Mouse (Mus musculus): ENCODE measurements at regions not wholly inside any gene's neighbourhood (a gene's known extent, or its start where the extent isn't known, plus 50 kb on each side); places are given as distances from the start of the nearest gene placed in this dataset.

- Histone ChIP-seq H3K4me1 (no peaks in the 10 kb centered on the region), H3K9me3 (no peaks in the 10 kb centered on the region), H3K4me3 (replicated peaks) (no peak overlapping the region), H3K9ac (no peak overlapping the region), H3K27me3 (replicated peaks) (no peaks in the 10 kb centered on the region), H3K4me2 (no peak overlapping the region), H3K36me3 (no peaks in the 10 kb centered on the region), H3K27ac (no peak overlapping the region)
- no peak for ATAC-seq (ENCODE audit: insufficient read depth, low FRiP score, low read depth)
- whole genome bisulfite sequencing: 69% methylated on average over 3 of the region's 3 CpGs
These were observed 50.1 kb upstream of the Cpm start for GRCm38 (mm10) chr10:117579210-117579609.

GRCm38 (mm10) chr10:117578696-117579146 is 50.6 kb upstream of the Cpm start:
- no peak overlapping the region for H3K9ac ChIP-seq
- no peaks in the 10 kb centered on the region for H3K4me1 ChIP-seq
- no peaks in the 10 kb centered on the region for H3K9me3 ChIP-seq
- no peaks in the 10 kb centered on the region for H3K27me3 ChIP-seq (replicated peaks)
- no peak overlapping the region for H3K27ac ChIP-seq
- H3K36me3 ChIP-seq: no peaks in the 10 kb centered on the region
- H3K4me3 ChIP-seq (replicated peaks): no peak overlapping the region
- no peak overlapping the region for H3K4me2 ChIP-seq
- WGBS: 88% methylated on average over 4 of the region's 4 CpGs
- no peak for ATAC-seq (ENCODE audit: insufficient read depth, low FRiP score, low read depth)

GRCm38 (mm10) chr10:117577970-117578695 is 51.2 kb upstream of the Cpm start:
- no peaks in the 10 kb centered on the region for H3K9me3 ChIP-seq
- 0 out of 2 replicates have a peak, but pooled peaks have one; percentile 10 for ATAC-seq (ENCODE audit: insufficient read depth, low FRiP score, low read depth)
- H3K36me3 ChIP-seq: no peaks in the 10 kb centered on the region
- H3K9ac ChIP-seq: no peak overlapping the region
- no peaks in the 10 kb centered on the region for H3K4me1 ChIP-seq
- WGBS: 89% methylated on average over 4 of the region's 4 CpGs
- H3K27ac ChIP-seq: no peak overlapping the region
- no peaks in the 10 kb centered on the region for H3K27me3 ChIP-seq (replicated peaks)
- H3K4me3 ChIP-seq (replicated peaks): no peak overlapping the region
- no peak overlapping the region for H3K4me2 ChIP-seq

GRCm38 (mm10) chr10:117576881-117577730 is 52.2 kb upstream of the Cpm start:
- Histone ChIP-seq H3K4me1 (peaks cover 2% of the 10 kb centered on the region; the same call in 1 of the 2 replicates), H3K4me3 (replicated peaks) (no peak overlapping the region), H3K27ac (no peak overlapping the region), H3K27me3 (replicated peaks) (no peaks in the 10 kb centered on the region), H3K9ac (no peak overlapping the region), H3K4me2 (no peak overlapping the region), H3K9me3 (no peaks in the 10 kb centered on the region), H3K36me3 (no peaks in the 10 kb centered on the region)
- WGBS: 89% methylated on average over 8 of the region's 8 CpGs
- ATAC-seq (ENCODE audit: insufficient read depth, low FRiP score, low read depth): no peak

- ATAC-seq (ENCODE audit: insufficient read depth, low FRiP score, low read depth): no peak
- H3K27ac ChIP-seq: peak overlapping the region; percentile 40; the same call in 1 of the 2 replicates
These were observed 53.0 kb upstream of the Cpm start for GRCm38 (mm10) chr10:117576154-117576859.

GRCm38 (mm10) chr10:117575404-117576153 is 53.7 kb upstream of the Cpm start:
- H3K27me3 ChIP-seq (replicated peaks): no peaks in the 10 kb centered on the region
- H3K4me1 ChIP-seq: peaks cover 10% of the 10 kb centered on the region; the same call in 1 of the 2 replicates
- 54% methylated on average over 14 of the region's 14 CpGs for WGBS
- H3K9me3 ChIP-seq: no peaks in the 10 kb centered on the region
- peak overlapping the region; percentile 40; the same call in 1 of the 2 replicates for H3K27ac ChIP-seq
- peak; percentile 56; the same call in 1 of the 2 replicates for ATAC-seq (ENCODE audit: insufficient read depth, low FRiP score, low read depth)
- H3K4me3 ChIP-seq (replicated peaks): no peak overlapping the region
- peak overlapping the region; percentile 16; the same call in 1 of the 2 replicates for H3K4me2 ChIP-seq
- no peaks in the 10 kb centered on the region for H3K36me3 ChIP-seq
- H3K9ac ChIP-seq: no peak overlapping the region

More at GRCm38 (mm10) chr10:117576154-117576859, 53.0 kb upstream of the Cpm start:
- Histone ChIP-seq H3K27me3 (replicated peaks) (no peaks in the 10 kb centered on the region), H3K9me3 (no peaks in the 10 kb centered on the region), H3K4me3 (replicated peaks) (no peak overlapping the region), H3K4me1 (peaks cover 6% of the 10 kb centered on the region; the same call in 1 of the 2 replicates), H3K9ac (no peak overlapping the region), H3K36me3 (no peaks in the 10 kb centered on the region), H3K4me2 (peak overlapping the region; percentile 16; the same call in 1 of the 2 replicates)
- 77% methylated on average over 10 of the region's 10 CpGs for WGBS

GRCm38 (mm10) chr10:117574915-117575314 is 54.4 kb upstream of the Cpm start:
- no peak overlapping the region for H3K27ac ChIP-seq
- no peaks in the 10 kb centered on the region for H3K36me3 ChIP-seq
- no peak overlapping the region for H3K4me3 ChIP-seq (replicated peaks)
- peaks cover 10% of the 10 kb centered on the region; the same call in 1 of the 2 replicates for H3K4me1 ChIP-seq
- H3K9me3 ChIP-seq: no peaks in the 10 kb centered on the region
- no peak for ATAC-seq (ENCODE audit: insufficient read depth, low FRiP score, low read depth)
- no peak overlapping the region for H3K9ac ChIP-seq
- WGBS: 79% methylated on average over 3 of the region's 3 CpGs
- H3K4me2 ChIP-seq: no peak overlapping the region
- no peaks in the 10 kb centered on the region for H3K27me3 ChIP-seq (replicated peaks)

- H3K9me3 ChIP-seq: no peaks in the 10 kb centered on the region
- H3K9ac ChIP-seq: no peak overlapping the region
- no peaks in the 10 kb centered on the region for H3K36me3 ChIP-seq
- no peak overlapping the region for H3K4me2 ChIP-seq
- H3K4me3 ChIP-seq (replicated peaks): no peak overlapping the region
- H3K4me1 ChIP-seq: peaks cover 10% of the 10 kb centered on the region; the same call in 1 of the 2 replicates
- H3K27ac ChIP-seq: no peak overlapping the region
- no peaks in the 10 kb centered on the region for H3K27me3 ChIP-seq (replicated peaks)
- WGBS: 86% methylated on average over 6 of the region's 6 CpGs
- ATAC-seq (ENCODE audit: insufficient read depth, low FRiP score, low read depth): no peak
These were observed 55.1 kb upstream of the Cpm start for GRCm38 (mm10) chr10:117574056-117574727.

GRCm38 (mm10) chr10:117573596-117573850 is 55.8 kb upstream of the Cpm start:
- Histone ChIP-seq H3K4me2 (no peak overlapping the region), H3K27ac (no peak overlapping the region), H3K4me1 (peaks cover 10% of the 10 kb centered on the region; the same call in 1 of the 2 replicates), H3K9me3 (no peaks in the 10 kb centered on the region), H3K9ac (no peak overlapping the region), H3K36me3 (no peaks in the 10 kb centered on the region), H3K27me3 (replicated peaks) (no peaks in the 10 kb centered on the region), H3K4me3 (replicated peaks) (no peak overlapping the region)
- ATAC-seq (ENCODE audit: insufficient read depth, low FRiP score, low read depth): no peak
- WGBS: 84% methylated on average over 3 of the region's 3 CpGs

- ATAC-seq (ENCODE audit: insufficient read depth, low FRiP score, low read depth): no peak
- WGBS: 63% methylated on average over 13 of the region's 13 CpGs
- Histone ChIP-seq H3K27me3 (replicated peaks) (no peaks in the 10 kb centered on the region), H3K4me1 (peaks cover 10% of the 10 kb centered on the region; the same call in 1 of the 2 replicates), H3K36me3 (no peaks in the 10 kb centered on the region), H3K9me3 (no peaks in the 10 kb centered on the region), H3K9ac (no peak overlapping the region), H3K27ac (no peak overlapping the region), H3K4me2 (no peak overlapping the region), H3K4me3 (replicated peaks) (no peak overlapping the region)
These were observed 56.3 kb upstream of the Cpm start for GRCm38 (mm10) chr10:117572746-117573595.
